Mouse (Mus musculus): ENCODE data around the gene Rpl6. TPM values are rescaled to one million over a fixed set of nuclear protein-coding genes. Genes with fewer than 3 reads are reported as not detected.
A peak's percentile ranks its signal among the peaks of the same experiment; 100 is the strongest.

The Rpl6 gene
- total RNA-seq (2021): 923 and 949 TPM in 2 replicates
- long read RNA-seq, transcript Rpl6-207 (1 exons, 714 nt): minor isoform, 6 of 329 reads
- long read RNA-seq, transcript Rpl6-201 (7 exons, 1,270 nt): major isoform, 257 of 329 reads
- long read RNA-seq, partial matches to known transcripts: 54 of 329 reads
- long read RNA-seq, other reads (novel, unspliced or antisense): 6 of 329 reads

DNA sequence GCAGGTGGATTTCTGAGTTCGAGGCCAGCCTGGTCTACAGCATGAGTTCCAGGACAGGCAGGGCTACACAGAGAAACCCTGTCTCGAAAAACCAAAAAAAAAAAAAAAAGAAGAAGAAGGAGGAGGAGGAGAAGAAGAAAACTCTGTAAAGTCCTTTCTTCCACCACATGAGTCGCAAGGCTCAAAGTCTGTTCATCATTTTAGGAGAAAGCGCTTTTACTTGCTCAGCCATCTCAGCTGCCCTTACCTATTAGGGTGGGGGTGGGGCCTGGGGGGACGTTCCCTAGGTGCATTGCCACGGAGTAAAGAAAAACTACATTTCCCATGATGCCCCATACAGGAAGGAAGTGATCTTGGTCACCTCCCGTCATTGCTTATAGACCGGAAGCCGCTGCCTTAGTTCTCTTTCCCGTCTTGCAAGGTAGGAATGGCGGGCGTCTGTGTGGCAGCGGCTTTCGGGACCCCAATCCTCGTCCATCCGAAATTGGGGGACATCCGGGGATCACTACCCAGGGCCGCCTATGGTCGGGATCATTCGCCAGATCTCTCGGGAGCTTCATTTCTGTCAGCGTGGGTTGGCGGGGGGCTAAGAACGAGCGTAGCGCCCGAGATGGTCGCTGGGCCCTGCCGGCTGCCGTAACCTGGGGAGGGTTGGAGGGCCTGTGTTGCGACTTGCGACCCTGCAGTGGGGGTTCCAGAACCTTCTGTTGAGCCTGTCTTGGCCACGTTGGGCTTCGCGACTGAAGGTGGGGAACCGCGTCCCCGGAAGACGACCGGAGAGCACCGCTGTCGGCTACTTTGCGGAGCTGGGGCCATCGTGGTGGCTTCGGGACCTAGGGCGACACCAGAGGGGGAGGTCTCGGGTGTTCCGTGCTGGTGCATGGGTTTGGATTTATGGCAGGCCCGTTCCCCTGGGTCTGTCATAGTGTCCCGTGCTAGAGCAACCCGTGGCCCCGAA, at the start of gene Rpl6:
Gene Rpl6, plus strand, starts transcription at position 350 of the 958 bp plus-strand sequence.
- DNase-seq: peak; percentile 71

DNA sequence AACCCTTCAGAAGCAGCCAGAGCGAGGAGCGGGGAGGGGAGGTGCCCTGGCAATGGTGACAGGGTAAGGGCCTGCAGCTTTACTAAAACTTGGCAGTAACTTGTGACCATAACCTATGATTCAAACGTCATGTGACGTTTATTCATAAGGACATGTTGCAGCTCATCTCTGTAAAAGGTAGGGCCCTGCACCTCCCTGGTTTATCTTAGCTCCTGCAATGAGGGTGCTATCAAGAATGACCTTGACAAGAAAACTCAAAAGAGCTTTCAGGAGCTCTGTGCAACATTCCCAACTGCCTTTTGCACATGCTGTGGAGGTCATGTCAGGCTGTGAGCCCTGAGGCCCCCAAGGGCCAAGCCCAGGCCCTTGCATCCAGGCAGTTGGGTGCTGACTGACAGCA, 48.2 kb upstream of the Rpl6 start:
- DNase-seq: no peak

DNA sequence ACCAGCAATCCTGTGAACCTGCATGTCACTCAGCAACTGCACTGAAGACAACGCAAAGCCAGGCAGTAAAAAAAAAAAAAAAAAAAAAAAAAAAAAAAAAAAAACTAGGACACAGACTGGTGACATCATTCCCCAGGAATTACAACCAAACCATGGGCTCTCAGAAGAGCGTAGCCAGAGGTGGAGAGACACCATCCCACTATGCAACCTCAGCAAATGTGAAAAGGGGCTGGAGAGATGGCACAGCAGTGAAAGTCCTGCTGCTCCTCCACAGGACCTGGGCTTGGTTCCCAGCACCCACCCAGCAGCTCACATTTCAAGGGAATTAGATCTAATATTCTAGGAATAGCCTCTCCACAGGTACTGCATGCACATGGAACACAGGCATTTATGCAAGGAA, 47.3 kb upstream of the Rpl6 start:
- DNase-seq: no peak

DNA sequence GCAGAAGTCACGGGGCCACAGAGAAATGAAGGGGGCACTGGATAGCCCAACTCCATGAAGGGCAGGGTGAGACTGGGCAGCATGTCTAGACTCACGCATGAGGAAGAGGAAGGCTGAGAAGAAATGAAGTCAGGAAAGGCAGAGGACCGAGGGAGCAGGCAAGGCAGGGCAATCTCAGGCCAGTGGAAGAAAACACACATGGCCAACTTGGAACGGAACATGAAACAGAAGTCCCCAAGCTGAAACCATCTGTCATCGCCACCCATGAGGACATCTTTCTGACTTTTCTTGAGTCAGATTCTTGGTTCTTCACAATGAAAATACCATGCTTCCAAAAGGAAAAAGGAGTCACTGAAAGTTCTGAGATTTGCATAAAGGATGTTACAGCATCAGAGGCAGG, 46.8 kb upstream of the Rpl6 start:
- DNase-seq: no peak

DNA sequence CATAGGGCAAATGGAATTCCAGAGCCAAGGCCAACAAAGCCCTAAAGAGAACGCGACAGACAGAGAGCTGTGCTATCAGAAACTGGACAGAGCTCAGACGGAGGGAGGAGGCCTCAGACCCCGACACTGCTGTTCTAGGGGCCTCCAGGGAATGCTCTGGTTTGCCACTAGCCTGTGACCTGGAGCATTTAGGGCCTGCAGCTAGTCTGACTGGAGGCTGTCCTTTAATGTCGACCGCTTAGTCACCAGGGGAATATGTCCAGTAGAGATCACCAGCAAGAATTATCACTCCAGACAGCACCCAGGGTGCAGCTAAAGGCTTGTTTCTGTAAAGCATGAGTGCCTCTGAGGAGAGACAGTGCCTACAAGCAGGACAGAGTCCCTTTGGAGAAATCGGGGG, 45.3 kb upstream of the Rpl6 start:
- DNase-seq: no peak

DNA sequence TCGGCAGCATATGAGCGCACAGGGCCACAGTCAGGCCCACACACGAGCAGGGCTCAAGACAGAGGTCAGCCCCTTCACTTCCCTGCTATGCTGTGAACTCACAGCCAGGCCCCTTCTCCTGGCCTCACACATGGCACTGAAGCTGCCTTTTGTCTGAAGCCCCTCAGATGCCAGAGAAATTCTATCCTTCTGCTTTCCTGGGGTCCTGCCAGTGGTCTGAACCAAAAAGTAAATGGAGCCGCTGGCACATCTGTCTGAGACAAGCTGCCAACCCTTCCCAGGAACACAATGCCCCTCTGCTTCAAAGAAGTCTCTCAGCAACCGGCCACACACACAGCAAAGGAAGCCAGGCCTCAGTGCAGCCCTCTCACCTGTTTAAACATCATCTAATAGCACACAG, 42.0 kb upstream of the Rpl6 start:
- DNase-seq: no peak

DNA sequence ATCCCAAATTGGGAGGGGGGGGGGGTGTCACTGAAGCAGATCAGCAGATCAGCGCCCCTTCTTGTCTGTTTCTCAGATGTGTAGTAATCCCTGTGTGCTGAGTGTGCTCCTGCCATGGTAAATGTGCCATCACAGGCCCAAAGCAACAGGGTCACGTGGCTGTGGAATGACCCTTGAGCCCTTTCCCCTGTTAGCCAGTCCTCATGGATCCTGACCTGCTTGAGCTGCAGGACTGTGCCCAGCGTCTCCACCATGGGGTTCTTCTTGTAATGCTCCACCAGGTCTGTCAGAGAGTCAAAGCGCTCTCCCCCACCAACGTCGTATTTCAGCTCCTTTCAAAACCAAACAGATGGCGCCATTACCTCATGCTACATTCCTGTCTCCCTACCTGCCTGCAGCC, 41.4 kb upstream of the Rpl6 start:
- DNase-seq: no peak

DNA sequence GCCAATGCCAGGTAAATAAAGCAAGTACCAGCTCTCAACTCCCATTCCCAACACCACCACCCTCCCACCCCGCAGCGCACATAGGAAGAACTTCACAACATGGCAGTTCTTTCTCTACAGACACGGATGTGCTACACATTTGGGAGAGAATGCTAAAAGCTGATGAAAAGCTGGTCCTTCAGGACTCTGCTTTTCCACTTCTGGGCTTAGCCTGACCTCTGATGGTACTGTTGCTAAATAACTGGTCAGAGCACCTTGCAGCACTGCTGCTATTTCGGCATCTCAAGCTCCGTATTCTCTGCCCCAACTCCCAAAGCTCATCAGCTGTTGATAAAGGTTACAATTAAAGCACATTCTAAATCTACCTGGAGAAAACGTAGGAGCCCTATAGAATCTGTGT, 37.4 kb upstream of the Rpl6 start:
- no peak for DNase-seq

DNA sequence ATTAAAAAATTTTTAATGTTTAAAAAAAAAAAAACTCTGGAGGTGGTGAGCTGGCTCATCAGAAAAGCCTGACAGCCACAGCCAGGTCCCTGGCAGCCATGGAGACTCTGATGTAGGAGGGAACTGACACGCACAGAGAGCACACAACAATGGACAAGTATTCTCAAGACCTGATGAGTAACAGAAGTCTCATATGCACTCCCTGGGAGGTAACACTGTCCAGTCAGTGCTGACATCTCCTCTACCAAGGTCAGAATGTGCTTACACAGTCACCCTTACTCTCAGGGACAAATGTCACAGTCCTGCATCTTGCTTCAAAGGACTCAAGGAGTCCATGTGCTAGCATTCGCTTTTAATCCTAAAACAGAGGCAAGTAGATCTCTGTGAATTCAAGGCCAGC, 34.7 kb upstream of the Rpl6 start:
- DNase-seq: no peak

DNA sequence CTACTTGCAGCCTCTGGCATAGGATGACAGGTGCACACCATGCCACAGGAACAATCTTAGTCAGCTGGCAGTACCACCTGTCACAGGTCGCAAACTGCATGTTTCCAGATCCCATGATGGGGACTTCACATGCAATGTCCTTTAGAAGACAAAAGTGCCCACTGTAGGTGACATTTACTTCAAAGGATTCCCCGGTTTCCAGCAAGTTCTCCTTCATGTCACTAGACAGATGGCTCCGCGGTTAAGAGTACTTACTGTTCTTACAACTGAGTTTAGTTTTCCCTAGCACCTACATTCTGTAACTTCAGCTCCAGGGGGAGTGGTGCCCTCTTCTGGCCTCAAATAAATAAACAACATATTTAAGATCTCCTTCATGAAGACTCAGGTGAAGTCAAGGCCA, 31.4 kb upstream of the Rpl6 start:
- no peak for DNase-seq

DNA sequence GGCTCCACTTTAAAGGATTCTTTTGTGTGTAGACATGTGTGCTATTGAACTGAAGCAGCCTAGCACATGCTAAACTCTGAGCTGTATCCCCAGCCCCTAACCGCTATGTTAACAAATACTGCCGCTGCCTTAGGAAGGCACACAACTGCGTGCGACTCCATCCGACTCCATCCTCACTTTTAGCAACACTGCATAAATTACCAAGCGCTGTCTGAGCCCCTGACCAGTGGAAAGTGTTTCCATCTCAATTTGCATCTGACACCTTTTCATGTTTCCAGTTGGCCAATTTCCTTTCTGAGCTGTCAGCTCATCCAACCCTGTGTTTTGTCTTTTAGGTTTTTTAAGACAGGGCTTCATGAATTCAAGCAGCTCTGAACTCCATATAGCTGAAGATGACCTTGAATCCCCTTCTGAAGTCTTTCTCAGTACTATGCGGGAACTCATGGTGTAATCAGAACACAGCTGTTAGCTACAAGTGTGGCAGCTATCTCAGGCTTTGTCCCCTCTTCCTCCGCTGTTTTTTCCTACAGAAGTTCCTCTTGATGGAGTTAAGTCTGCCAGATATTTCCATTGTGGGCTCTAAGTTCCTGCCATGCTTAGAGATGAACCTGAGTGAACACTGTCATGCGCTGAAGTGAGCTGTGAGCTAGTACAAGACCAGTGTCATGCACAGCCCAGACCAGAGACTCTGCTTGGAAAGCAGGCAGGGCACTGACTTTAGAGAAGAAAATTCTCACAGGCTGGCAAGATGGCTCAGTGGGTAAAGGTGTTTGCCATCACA, 25.0 kb upstream of the Rpl6 start:
- no peak for DNase-seq

DNA sequence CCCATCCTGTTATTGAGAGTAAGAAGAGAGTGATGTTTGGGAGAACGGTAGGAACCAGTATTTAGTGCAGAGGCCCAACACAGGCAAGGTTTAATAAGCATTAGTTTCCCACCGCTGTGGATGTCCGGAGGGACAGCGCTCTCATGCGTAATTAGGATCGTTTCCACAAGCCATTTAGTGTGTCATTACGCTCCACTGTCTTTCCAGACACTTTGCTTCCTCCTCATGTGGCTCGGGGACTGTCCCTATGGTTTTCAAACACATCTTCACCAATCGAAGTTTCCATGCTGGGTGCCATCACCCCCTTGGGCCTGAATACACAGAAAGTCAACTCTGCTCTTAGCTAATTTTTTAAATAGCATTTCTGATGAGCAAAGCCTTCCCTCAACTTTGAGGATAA, 21.0 kb upstream of the Rpl6 start:
- DNase-seq: no peak

DNA sequence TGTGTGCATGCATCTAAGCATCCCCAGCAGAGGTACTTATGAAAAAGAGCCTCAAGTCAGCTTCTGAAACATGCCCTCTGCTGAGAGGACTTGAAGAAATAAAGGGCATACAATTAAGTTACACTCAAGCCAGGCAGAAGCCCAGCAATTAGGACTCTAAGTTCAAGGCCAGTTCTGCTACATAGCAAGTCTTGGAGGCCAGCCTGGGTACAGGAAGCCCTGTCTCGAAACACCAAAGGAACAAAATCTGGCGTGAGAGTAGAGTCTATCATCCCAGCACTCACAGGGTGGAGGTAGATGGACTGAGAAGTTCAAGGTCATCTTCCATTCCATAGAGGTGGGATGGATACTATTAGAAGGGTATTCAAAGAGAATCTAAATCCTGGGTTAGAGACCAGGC, 19.9 kb upstream of the Rpl6 start:
- no peak for DNase-seq

DNA sequence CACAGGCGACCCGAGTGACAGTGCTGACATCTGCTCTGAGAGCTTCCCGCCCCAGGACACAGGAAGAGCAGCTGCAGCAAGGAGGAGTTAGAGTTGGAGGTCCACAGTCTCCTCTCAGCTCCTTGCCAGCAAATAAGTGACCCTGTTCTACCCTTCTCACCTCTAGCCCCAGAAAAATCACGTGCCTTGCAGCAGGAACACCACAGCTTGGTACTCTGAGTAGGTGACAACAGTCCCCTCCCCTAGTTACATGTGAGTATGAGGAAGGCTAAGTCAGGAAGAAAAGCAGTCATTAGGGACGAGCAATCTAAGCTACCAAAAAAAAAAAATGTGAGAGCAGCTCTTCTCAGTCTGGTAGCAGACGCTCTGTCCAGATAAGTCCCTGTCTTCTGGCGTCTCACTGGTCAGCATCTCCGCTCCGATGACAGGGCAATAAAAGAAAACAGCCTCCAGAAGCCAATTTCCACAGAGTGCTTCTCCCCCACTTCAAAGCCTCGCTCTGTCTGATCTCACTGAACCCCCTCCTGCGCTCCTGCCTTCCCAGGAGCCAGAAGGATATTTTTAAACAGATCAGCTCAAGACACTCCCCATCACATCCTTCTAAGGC, 19.2 kb upstream of the Rpl6 start:
- no peak for DNase-seq

DNA sequence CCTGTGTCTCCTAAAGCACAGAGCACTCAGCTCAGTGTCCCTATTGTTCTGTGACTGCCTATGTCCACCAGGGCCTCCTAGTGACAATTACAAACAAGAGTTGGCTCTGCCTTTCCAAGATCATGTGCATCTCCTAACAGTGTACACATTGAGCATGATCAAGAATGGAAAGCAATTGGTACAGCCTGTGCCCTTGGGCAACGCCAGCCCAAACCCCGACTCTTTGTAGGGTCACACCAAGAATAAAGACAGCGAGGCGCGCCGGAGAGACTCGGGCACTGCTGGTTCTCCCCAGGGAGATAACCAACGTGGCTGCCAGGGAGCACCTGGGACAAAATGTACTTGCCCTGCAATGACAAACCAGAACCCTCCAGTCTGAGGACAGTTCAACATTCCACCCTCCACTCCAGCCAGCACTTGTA, 16.7 kb upstream of the Rpl6 start:
- DNase-seq: no peak

DNA sequence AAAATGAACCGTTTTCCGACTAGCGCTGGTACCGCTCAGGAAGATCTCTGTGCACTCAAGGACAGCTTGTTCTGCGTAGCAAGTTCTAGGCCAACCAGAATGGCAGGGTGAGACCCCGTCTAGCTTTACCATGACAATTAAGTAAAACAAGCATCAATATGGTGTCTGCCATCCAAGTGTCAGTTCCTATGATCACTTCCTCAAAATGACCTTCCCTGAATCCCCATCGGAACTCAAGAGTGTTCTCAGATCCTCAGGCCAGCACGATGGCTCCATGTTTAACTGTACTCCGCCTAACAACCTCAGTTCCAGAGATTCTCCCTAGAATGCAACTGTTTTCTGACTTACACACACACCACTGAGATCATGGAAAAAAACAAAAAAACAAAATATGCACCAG, 16.0 kb upstream of the Rpl6 start:
- no peak for DNase-seq

DNA sequence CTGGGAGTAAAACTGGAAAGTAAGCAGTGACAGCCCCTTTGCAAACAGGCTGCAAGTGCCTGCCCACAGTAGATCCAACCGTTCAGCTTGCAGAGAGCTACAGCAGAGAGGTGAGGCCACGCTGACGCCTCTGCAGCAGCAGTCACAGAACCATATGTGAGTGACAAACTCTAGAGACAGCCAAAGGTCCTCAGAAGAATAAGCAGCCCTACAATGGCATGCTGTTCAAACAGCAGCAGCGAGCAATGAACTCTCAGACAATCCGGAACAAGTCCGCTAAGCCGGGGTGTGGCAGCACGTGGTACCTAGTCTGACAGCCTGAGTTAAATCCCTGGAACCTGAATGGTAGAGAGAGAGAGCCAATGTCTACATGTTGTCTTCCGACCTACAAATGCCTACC, 15.1 kb upstream of the Rpl6 start:
- DNase-seq: no peak

DNA sequence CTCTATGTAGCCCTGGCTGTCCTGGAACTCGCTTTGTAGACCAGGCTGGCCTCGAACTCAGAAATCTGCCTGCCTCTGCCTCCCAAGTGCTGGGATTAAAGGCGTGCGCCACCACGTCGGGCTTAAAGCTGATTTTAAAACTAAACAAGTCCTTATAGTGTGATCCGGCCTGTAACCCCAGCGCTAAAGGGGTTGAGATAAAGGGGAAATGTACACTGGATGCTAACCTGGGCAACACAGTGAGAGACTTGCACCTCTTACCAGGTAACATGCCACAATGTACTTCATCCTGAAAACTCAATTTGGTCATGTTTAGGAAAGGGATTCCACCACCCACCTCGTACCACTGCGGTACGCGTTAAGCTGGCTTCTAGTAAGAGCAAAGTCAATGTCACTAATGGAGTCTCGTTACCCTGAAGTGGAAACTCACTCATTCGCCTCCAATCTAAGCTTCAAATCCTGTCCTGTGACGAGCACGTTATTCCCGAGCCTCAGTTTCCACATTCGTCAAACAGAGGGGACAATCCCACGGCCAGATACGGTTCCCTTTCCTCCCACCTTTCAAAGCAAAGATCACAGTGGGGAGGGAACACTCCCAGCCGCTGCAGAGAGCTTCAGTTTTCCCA, 14.0 kb upstream of the Rpl6 start:
- no peak for DNase-seq

DNA sequence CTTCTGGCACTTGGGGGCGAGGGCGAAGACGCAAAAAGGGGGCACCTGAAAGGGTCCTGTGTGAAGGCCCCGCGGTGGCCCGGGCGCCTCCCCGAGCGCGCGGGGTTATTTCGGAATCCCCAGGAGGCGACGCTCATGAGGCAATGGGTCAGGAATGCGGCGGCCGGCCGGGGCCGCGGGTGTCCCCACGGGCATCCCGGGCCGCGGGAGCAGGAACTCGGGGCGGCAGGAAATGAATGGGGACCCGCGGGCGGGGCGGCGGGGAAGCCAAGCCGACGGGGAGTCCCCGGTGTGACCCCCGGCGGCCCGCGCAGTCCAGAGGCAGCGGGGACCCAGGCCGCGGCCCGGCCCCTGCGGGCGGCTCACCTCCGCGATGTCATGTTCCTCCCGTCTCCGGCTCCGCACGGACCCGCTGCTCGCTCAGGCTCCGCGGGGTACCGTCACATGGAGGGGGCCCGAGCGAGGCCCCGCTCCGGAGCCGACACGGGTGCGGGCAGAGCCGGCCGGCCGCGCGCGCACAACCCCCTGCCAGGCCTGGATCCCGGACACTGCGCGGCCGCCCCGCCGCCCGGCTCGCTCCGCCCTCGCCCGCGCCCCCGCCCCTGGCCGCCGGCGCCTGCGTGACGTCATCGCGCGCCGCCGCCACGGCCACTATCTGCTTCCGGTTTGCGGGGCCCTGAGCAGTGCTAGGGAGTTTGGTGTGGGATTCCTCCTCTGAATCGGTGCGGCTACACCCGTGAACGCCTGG, 13.3 kb upstream of the Rpl6 start, which contains the start of gene Ptpn11:
Gene Ptpn11, minus strand, starts transcription at position 562 of the 748 bp plus-strand sequence.
- peak; percentile 92 for DNase-seq

DNA sequence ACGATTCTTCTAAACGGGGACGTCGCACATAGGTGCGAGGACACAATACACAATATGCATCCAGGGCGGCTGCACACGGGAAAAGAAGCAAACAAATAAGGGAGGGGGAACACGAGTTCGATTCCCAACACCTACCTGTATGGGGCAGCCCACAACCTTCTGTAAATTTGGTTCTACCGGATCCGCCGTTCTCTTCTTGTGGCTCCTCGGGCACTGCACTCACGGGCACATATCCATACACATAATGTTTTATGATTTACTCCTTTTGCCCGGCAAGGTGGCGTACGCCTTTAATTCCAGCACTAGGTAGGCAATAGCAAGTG, 12.7 kb upstream of the Rpl6 start:
- no peak for DNase-seq

DNA sequence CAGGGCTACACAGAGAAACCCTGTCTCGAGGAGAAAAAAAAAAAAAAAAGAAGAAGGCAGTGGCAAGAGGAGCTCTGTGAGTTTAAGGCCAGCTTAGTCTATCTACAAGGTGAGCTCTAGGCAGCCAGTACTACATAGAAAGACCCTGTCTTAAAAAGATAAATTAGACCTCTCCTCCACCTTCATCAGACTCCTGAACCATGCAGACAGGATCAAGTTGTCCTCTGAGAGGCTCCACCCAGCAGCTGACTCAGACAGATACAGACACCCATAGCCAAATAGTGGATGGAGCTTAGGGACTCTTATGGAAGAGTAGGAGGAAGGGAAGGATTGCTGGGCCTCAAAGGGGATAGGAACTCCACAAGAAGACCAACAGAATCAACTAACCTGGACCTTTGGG, 10.1 kb upstream of the Rpl6 start:
- DNase-seq: no peak

DNA sequence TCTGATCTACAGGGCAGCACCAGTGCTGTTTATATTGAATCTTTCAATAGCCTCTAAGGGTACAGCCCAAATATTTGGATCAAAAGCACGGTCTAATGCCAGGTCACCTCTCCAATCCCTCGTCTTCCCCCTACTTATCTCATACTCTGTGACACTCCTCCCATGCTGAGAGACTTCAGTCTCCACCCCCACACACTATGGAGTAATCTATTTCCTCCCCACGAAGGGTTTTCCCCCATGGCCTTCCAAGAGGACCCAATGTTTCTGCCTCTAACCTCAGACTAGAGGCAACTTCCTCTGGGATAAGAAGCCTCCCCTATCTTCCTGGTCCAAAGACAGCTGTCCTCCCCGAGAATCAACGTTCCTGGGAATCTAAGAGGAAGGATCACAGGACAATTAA, 7.5 kb upstream of the Rpl6 start:
- DNase-seq: no peak

Data from adrenal gland, postnatal 25 days (tissue).